Mouse (Mus musculus) spleen, adult 12 weeks (tissue): Measurements from ENCODE around the gene Cul3.
A peak's percentile ranks its signal among the peaks of the same experiment; 100 is the strongest.
"Not testable (repeated sequence)": the region's sequence is repeated elsewhere in the genome, so short reads cannot be mapped to it uniquely, and the experiment has no call there.

Experiments
- DNase-seq: peaks from one replicate; pipeline ENCODE4 v3.0.0; 2022; ENCODE audit warnings: low spot score

Cul3 gene

GRCm38 (mm10) chr1:80340436-80341376, at the start of gene Cul3:
Gene Cul3, minus strand, starts transcription at chr1:80340480.
- DNase-seq, result peak; percentile 88

- no peak for DNase-seq
Observed at GRCm38 (mm10) chr1:80389518-80389917, 49.2 kb upstream of the Cul3 start.

- no peak for DNase-seq
Observed at GRCm38 (mm10) chr1:80383613-80384589, 43.6 kb upstream of the Cul3 start.

GRCm38 (mm10) chr1:80382928-80383327, 42.6 kb upstream of the Cul3 start:
- no peak for DNase-seq

GRCm38 (mm10) chr1:80381302-80381701, 41.0 kb upstream of the Cul3 start:
- no peak for DNase-seq

DNA sequence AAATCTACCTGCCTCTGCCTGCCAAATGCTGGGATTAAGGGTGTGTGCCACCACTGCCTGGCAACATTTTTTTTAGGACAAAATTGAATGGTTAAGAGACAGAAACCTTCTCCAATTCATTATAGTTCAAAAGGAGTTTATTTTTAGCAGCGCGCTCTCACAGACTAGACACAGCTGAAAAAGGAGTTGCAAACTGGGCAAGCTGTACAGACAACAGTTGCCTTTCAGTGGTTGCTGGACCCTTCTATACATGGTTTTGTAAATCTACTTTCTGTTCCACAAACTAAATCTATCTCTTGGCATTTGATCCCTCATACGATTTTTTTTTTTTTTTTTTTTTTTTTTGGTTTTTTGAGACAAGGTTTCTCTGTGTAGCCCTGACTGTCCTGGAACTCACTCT, 31.7 kb upstream of the Cul3 start:
- no peak for DNase-seq

DNA sequence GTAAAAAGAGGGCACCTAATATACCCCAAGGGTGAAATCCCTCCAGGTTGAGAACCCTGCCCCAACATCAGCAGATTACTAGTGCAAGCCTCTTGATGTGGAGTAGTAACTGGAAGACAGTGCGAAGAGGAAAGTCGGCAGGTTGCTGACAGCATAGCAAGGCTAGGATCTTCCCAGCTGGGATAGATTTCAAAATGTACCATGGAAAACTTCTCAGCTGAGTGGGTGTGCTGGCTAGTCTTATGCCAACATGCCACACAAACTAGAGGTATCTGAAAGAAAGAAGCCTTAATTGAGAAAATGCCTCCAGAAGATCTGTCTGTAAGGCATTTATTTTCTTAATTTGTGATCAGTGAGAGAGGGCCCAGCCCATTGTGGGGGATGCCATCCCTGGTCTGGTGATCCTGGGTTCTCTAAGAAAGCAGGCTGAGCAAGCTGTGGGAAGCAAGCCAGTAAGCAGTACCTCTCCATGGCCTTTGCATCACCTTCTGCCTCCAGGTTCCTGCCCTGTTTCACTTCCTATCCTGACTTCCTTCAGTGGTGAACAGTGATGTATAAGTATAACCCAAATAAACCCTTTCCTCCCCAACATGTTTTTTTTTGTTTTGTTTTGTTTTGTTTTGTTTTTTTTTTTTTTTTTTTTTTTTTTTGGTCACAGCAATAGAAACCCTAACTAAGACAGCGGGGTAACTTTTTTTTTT, 31.1 kb upstream of the Cul3 start:
- DNase-seq, result no peak

- no peak for DNase-seq
Observed at GRCm38 (mm10) chr1:80363486-80363885, 23.2 kb upstream of the Cul3 start.

- no peak for DNase-seq
Observed at GRCm38 (mm10) chr1:80362946-80363345, 22.7 kb upstream of the Cul3 start.

DNA sequence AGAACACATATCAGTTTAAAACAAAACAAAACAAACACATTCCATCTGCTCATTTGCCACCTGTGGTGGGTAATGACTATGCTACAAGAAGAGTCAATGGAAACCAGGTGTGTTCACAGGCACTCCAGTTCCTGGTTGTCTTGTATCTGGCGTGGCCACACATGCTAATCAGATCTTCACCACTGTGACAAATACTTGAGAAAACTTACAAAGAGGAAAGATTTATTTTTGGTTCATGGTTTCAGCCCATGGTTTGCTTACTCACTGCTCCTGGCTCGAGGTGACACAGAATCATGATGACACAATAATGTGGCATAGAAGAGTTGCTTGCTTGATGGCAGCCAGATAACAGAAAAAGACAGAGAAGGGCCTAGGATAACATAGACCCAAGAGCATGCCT, 22.1 kb upstream of the Cul3 start:
- DNase-seq, result no peak

- DNase-seq, result not testable (repeated sequence)
Observed at GRCm38 (mm10) chr1:80361771-80362170, 21.5 kb upstream of the Cul3 start.

DNA sequence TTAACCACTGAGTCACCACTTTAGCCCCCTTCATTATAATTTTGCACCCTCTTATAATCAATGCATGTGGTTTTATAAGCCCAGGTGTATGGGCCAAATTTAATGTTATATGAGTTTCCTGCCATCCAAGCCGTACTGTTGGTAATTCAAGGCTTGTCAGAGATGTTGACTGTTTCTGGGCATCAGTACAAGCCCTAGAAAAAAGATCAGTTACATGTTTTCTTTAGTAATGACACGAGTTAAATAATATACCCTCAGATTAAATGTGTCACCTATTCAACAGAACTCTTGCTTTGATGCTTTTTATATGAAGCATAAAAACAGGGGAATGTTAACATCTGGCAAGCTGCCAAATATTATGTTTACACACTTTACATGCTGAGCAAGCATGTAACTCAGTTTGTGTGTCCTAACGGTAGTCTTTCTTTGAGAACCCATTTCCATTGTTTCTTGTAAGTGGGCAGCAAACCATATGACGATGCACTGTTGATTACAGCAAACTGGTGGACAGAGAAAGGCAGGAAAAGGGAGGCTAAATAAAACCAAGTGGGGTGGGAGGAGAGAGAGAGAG, 19.8 kb upstream of the Cul3 start:
- DNase-seq, result no peak

- DNase-seq, result peak; percentile 57
Observed at GRCm38 (mm10) chr1:80340061-80340435, 232 bp downstream of the Cul3 start.

GRCm38 (mm10) chr1:80339425-80340021, 757 bp downstream of the Cul3 start:
- DNase-seq, result peak; percentile 31

DNA sequence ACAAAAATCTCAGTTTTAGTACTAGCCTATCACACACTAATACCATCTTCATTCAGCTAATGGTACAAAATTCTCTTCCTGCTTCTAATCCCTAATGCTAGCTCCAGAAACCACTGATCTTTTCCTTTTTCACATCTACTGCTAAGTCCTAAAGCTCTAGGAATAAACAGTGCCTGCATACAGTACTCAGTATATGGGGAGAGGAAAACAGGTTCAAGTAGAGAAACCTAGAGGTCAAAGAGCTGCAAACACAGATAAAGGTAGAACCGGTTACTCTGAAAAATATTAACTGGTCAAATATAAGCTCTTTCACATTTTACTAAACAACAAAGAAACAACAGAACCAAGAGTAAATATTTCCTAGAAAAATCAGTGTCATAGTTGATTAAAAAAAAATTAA, 1.9 kb downstream of the Cul3 start:
- DNase-seq, result no peak

DNA sequence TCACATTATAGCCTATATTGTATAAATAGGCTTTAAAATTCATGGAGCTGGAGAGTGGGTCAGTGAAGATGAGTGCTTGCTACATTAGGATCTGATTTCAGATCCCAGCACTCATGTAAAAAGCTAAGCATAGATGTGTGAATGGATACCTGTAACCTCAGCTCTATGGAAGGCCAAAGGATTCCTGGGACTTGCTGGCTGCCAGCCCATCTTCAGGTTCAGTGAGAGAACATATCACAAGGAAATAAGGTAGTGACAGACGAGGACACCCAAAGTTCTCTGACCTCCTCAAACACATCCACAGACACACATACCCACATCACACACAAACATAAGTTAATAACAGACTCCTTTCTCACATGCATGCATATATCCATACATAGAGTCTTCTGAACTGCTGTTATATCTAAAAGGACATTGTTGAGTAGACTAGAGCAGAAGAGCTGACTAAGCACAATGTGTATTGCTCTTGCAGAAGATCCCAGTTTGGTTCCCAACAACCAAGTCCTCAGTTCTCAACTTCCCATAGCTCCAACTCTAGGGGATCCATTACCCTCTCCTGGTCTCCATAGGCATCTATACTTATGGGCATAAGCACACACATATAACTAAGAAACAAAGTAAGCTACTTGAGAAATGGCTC, 4.4 kb downstream of the Cul3 start:
- no peak for DNase-seq

DNA sequence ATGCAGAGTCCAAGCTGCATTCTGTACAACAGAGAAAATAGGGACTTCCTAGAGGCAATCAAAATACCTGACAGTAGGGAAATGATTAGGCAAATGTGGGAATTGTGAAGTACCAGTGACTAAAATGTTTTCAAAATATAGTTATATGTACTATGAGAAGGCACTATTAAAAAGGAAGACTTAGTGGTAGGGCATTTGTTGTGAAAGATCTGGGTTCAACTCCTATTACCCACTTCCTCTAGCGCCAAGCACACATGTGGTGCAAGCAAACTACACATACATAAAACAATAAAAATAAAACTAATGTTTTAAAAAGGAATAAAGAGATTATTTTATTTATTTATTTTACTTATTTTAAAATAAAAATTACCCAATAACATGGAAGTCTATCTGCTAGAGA, 5.2 kb downstream of the Cul3 start:
- DNase-seq, result no peak

DNA sequence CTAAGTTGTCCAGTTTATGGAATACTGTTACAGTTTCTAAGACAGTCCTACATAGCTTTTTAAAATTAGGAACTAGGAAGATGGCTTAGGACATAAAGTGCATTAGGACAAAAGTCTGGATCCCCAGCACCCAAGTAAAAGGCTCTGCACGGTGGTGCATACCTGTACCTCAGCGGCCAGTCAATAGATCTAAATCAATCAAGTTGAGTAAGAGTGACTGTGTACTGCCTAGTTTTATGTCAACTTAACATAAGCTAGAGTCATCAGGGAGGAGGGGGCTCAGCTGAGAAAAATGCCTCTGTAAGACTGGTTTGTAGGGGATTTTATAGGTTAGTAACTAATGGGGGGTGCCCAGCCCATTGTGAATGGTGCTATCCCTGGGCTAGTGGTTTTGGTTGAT, 9.3 kb downstream of the Cul3 start:
- DNase-seq, result no peak

- no peak for DNase-seq
Observed at GRCm38 (mm10) chr1:80325761-80326160, 14.5 kb downstream of the Cul3 start.

DNA sequence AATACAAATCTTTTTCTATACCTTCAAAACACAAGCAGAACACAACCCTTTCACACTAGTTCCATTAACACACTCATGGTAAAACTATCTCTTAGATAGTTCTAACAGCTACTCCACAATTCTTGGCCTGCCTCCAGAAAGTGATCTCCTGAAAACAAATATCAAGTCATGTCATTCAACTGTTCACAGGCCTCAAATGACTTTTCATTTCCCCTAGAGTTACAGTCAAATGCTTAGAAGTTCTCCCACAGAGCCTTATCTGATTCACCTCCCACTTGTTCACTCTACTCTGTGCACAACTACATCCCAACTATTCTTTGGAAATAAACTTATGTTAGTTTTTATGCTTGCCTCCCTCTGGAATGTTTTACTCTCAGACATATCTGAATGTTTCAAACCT, 15.9 kb downstream of the Cul3 start:
- no peak for DNase-seq

DNA sequence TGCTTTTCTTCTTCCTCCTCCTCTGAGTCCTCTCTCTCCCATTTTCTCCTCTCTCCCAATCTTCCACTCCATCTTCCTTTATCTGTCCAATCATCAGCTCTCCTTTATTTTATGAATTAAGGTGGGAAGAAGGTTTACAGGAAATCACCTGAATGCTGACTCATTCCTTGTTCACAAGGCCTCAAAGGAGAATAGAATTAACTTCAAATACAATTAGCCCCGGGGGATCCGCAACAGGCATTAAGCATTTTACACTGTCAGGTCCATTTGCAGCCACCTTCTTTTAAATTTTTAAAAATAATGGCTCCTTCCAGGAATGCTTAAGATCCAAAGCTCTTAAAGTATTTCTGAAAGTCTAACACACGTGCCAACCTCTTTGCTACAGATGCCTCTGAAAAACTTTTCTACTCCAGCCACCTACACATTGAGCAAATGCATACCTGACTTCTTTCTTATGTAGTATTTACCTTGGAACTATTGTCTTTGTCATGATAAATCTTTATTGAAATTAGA, 24.7 kb downstream of the Cul3 start:
- DNase-seq, result no peak
